Mouse (Mus musculus) kidney, adult 2 months (tissue): ENCODE data around the gene Ube2z.

ENCODE experiments used
- CTCF ChIP-seq: fragments of 200-500 bp; conservative IDR thresholded peaks from 2 replicates; pipeline ENCODE4 v1.5.1; 2011; ENCODE audit warnings: low read depth, mild to moderate bottlenecking, control low read depth, low read length, moderate library complexity, mixed read lengths; ENCODE audit not compliant: insufficient read depth, insufficient read length
- POLR2A ChIP-seq: fragments of 200-500 bp; IDR thresholded peaks from one replicate; pipeline ENCODE4 v1.6.1; 2011; ENCODE audit warnings: low read depth, low read length, control low read depth

DNA sequence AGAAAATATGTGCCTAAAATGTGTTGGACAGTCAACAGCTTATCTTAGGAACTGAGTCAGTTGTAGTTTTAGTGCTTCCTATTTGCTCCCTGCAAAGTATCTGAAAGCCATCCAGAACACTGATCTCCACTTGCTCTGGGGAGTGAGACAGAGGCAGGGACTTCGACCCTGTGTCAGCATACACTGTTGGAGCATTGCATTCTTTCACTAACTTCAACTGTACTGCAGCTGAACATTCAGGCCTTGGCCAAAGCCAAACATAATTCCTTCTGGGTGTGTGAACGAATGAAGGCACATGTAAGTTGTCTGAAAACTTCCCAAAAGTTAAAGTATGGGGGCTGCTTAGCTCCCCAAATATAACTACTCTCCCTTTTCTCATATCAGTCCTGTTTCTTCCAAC lies 18.4 kb downstream of the Ube2z start:
- no peak for TF ChIP-seq CTCF
- TF ChIP-seq POLR2A = no peak
